Mouse (Mus musculus) cerebellum, adult 11-12 months (tissue): Measurements from ENCODE around the gene Olfr322.
"Not testable (repeated sequence)": the region's sequence is repeated elsewhere in the genome, so short reads cannot be mapped to it uniquely, and the experiment has no call there.

Experiments used
- DNase-seq: peaks from one replicate; pipeline ENCODE4 v3.0.0; 2022

The Olfr322 gene

DNA sequence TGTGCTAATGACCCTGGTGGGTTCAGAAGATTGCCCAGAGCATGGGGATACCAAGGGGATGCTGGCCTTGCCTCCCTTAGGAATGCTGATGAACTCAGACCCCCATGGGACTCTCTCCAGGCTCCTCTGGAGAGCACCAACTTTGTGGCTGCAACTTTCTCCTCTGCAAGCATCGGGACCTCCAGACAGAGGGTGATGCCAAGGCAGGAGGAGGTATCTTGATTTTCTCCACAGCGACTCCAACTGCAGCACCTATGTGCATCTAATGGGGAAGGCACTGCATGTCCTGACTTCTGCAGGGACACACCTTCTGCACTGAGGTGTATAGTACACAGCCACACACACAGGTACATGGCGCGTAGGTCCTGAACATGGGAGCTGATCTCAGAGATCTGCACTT is at the start of gene Olfr322:
Olfr322 (plus strand) TSS at position 187 of the 400 bp plus-strand sequence.
- DNase-seq: no peak

- DNase-seq: no peak
Measured at GRCm38 (mm10) chr11:58613359-58613758, 45.2 kb upstream of the Olfr322 start.

DNA sequence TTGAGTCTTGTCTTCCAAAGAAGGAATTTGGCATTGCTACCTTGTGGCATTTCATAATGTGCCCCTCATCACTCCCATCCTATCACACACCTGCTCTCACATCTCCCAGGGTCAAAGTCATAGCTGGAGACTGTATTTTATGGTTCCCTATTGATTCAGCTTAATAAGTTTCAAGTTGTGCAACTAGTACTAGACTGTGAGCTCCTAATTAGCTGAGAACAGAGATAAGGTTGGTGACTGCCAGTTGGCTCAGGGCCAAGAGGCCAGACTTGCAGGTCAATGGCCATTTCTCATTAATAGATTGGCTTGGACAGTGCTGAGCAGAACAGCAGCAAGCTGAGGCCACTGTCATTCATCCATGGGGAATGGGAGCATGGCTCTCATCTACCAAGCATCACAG is 44.1 kb upstream of the Olfr322 start:
- peak; percentile 2 for DNase-seq

DNA sequence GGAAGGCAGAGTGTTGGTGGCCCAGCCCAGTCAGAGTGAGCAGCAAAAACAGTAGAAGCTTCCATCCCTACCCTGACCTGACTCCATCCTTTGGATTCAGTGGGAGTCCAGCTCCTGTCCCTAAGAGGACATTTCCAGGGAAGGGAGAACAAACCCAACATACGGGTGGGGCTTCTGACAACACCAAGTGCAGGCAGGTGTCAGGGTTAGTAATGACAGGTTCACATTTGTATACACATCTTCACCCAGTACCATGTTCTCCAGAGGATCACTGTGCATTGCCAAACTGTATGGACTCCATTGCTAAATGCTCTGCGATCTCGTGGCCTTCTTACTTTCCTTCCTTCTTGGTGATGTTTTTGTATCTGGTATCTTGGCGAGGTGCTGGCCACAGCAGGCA is 42.6 kb upstream of the Olfr322 start, which contains the start of gene 2210407C18Rik:
2210407C18Rik (minus strand) TSS at position 101 of the 400 bp plus-strand sequence.
- DNase-seq: no peak

DNA sequence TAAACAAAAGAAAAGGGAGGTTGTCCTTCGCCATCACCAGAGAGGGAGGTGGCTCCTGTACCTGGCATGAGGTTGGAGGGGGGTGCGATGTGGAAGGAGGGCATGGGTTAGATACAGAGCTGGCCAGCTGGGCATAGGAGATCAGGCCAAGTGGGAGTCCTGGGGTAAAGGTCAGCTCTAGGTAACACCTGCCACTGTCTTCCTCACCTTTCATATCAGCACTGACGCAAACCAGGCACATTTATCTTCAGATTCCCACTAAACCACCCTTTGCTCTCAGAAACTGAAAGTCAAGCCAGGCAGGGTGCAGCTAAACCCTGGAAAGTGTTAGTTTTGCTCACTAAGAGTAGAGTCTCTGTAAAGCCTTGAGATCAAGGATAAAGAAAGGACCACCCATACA is 40.2 kb upstream of the Olfr322 start:
- DNase-seq: no peak

DNA sequence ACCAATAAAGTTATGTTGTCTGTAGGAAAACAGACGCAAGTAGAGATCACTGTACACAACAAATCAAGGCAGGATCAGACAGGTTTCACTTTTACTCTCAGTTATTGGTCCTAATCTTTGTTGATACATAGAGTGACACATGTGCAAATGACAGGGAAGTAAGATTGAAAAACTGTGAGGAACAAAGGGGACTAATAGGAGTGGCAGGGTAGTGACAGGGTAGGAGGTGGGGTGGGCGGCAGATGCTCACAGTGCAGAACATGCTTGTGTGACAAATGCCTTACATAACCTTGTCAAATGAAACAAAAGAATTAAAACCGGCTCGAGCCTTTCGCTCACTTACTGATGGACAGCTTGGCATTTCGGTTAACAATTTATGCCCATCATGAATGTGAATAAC is 39.8 kb upstream of the Olfr322 start:
- no peak for DNase-seq

GRCm38 (mm10) chr11:58626146-58626545 is 32.4 kb upstream of the Olfr322 start:
- no peak for DNase-seq

- DNase-seq: no peak
Measured at GRCm38 (mm10) chr11:58630401-58630800, 28.2 kb upstream of the Olfr322 start, which contains the start of gene Olfr323. Olfr323 (minus strand) TSS chr11:58630501.

- no peak for DNase-seq
Measured at GRCm38 (mm10) chr11:58634878-58635277, 23.7 kb upstream of the Olfr322 start.

- no peak for DNase-seq
Measured at GRCm38 (mm10) chr11:58636376-58636977, 22.1 kb upstream of the Olfr322 start.

DNA sequence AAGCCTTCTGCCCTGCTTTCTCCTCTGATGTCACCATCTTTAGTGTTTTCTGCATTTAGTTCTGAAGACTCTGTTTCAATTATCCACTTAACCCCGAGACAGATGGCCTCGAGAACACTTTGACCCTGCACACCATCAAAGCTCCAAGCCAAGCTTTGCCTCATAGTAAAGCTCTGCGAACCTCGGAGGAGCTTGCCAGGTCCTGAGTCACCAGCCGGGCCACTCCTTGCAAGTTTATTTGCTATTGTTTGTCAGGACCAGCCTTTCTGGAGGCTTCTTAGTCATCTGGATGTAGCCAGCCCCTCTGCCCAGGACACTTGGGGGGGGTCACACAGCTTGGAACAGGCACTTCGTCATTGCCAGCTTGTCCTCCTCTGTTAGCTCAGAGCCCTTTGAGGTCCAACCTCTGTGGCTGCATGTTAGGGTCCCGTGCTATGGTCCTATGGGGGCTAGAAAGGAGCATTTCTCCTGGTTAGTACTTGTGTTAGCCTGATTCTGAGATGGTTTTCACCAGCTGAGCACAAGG is 20.3 kb upstream of the Olfr322 start:
- no peak for DNase-seq

DNA sequence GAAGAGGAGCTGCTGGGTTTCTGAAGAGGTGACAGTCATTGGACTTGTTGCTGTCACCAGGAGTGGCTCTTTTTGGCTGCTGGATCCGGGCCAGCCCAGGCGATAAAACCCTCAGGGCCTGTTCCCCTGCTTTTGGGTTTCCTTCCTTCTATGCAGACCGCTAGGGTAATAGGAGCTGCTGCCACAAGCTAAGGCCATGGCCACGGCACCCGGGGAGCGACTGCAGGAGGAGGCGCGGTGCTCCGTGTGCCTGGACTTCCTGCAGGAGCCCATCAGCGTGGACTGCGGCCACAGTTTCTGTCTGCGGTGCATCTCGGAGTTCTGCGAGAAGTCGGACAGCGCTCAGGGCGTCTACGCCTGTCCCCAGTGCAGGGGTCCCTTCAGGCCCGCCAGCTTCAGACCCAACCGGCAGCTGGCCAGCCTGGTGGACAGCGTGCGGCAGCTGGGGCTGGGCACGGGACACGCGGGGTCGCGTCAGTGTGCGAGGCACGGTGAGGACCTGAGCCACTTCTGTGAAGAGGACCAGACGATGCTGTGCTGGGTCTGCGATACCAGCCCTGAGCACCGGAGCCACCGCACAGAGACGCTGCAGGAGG is 18.2 kb upstream of the Olfr322 start, which contains the start of gene Trim58:
Trim58 (plus strand) TSS at position 194 of the 596 bp plus-strand sequence.
- no peak for DNase-seq

DNA sequence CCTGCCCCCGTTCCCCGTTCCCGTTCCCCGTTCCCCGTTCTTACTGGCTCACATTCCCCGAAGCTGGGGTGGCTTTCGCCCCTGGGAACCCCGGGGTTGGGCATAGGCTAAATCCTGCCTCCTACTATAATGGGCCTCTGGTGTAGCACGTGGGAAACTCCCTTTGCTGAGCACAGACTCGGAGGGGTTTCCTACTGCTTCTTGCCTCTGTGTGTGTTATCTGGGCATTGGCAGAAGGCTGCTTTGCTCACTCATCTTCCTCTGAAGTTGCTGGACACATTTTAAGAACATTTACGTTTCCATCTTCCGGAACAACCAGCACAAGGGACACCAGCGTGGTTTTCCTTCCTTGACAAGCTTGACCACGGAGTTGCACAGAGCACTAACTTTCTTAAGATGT is 17.5 kb upstream of the Olfr322 start:
- no peak for DNase-seq

GRCm38 (mm10) chr11:58641638-58642358 is 16.8 kb upstream of the Olfr322 start:
- DNase-seq: no peak

DNA sequence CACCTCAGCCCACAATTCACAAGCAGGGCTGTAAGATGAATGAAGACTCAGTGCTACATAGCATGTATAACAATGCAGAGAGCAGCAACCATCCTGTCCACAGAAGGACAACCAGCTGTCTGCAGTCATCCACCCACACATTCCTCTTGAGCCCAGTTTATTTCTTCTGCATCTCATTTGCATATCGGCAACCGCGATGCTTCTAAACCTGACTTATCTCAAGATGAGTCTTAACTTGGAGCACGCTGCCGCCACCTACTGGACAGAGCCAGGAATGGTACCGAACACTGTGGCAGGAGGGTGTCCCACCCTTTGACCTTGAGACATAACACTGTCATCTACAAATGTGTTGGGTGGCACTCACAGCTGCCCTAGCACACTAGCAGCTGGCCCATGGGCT is 15.2 kb upstream of the Olfr322 start:
- no peak for DNase-seq

- DNase-seq: no peak
Measured at GRCm38 (mm10) chr11:58655151-58655550, 3.4 kb upstream of the Olfr322 start.

DNA sequence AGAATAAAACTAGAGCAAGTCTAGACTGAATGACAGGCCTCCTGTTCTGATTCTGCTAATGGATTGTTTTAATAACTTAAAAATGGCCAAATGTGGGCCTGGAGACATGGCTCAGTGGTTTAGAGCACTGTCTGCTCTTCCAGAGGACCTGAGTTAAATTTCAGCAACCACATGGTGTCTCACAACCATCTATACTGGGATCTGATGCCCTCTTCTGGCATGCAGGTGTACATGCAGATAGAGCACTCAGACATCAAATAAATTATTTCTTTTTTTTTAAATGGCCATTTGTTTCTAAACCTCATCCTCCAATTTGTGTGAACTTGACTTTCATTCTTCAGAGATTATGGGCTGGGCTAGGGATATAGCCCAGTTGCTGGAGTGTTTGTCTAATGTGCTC is 10.7 kb downstream of the Olfr322 start:
- DNase-seq: no peak

- DNase-seq: no peak
Measured at GRCm38 (mm10) chr11:58671825-58672224, 13.2 kb downstream of the Olfr322 start.

DNA sequence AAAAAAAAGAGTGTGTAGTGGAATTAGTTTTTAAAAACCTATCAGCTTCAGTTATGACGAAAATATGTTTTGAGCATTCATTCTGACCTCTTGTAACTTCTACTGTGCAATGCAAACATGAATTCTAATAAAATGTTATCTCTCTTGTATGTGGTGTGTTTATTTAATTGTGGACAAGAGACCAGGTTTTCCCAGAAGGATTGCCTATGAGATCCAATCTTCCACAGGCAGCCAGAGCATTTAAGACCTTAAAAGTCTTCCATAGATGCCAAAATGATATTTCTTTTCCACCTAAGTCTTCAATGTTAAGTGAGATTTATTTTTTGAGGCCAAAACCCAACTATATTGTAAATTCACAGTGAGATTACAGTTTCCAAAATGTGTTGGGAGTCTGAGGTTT is 22.2 kb downstream of the Olfr322 start, which contains the start of gene Olfr320:
Olfr320 (plus strand) TSS at position 301 of the 400 bp plus-strand sequence.
- DNase-seq: no peak

DNA sequence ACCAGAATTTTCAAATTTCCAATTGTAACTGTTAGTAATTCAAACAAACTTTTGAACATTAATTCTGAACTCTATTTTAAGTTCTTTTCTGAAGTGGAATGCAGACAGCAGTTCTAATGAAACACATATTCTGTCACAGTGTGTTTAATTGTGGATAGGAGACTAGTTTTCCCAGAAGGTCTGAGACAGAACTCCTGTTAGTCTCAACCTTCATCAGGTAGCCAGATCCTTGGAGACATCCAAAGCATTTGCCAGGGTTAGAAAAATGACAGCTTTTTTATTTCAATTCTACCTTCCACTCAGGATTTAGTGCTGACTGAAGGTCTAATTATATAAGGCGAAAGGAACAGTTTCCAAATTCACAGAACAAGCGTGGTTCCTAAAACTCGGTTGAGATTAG is 40.3 kb downstream of the Olfr322 start, which contains the start of gene Olfr319:
Olfr319 (plus strand) TSS at position 301 of the 400 bp plus-strand sequence.
- DNase-seq: no peak

DNA sequence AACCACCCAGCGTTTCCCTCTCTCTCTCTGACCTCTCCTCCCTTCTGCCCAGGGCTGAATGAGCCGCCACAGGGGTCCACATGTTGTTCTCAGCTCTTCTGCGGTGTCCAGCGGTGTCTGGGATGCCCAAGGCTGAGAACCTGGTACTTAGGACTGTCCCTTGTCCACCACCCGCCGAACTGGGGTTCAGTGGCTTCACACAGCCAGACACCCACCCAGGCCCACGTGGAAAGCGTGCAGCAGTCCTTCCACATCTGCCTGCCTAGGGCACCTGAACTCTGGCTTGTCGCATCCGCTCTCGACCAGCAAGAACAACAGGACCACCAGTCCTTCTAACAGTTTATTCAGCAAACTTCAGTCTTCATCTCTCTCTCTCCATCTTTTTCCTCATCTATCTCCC is 50.5 kb downstream of the Olfr322 start:
- DNase-seq: no peak

DNA sequence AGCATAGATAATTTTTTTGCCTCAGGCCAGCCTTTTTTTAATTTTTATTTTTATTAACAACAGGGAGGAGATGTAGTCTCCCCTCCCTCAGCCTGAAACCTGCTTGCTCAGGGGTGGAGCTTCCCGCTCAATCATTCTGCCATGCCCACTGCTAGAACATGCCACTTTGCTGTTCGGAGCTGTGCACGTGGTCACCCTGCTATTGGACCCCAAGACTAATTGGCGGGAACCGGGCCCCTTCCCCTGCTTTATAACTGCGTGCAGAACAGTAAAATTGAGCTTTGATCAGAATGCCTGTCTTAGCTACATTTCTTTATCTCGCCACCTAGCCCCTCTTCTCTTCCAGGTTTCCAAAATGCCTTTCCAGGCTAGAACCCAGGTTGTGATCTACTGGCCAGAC is 59.1 kb downstream of the Olfr322 start:
- DNase-seq: not testable (repeated sequence)
